Mouse (Mus musculus) intestine, embryonic 14.5 days (tissue): Measurements from ENCODE around the gene Iqcd. TPM values are rescaled to one million over a fixed set of nuclear protein-coding genes. Genes with fewer than 3 reads are reported as not detected.

Experiments used
- ATAC-seq: fragments of 200-750 bp; cut with Nextera tagmentation; replicated peaks from 2 replicates; pipeline ENCODE4 v1.8.0; 2017; ENCODE audit warnings: low read depth, moderate number of reproducible peaks, moderate TSS enrichment, moderate library complexity; ENCODE audit not compliant: low FRiP score, low TSS enrichment
- DNase-seq: peaks from one replicate; pipeline ENCODE4 v3.0.0-alpha.2; 2018; ENCODE audit warnings: low spot score
- H3K27ac ChIP-seq: fragments of 300-500 bp; sonication (generic); 2 replicates; pipeline ENCODE4 v1.5.1; 2014; ENCODE audit warnings: low read depth, mild to moderate bottlenecking, control low read depth
- H3K27me3 ChIP-seq: fragments of 300-500 bp; sonication (generic); replicated peaks from 2 replicates; pipeline ENCODE4 v1.6.1; 2014; ENCODE audit warnings: low read length, control low read depth; ENCODE audit not compliant: control insufficient read depth, insufficient read depth
- H3K36me3 ChIP-seq: fragments of 300-500 bp; sonication (generic); 2 replicates; pipeline ENCODE4 v1.6.1; 2014; ENCODE audit warnings: low read length, control low read depth; ENCODE audit not compliant: control insufficient read depth, insufficient read depth
- H3K4me1 ChIP-seq: fragments of 300-500 bp; sonication (generic); replicated peaks from 2 replicates; pipeline ENCODE4 v1.6.1; 2014; ENCODE audit warnings: low read length, control low read depth, mixed read lengths; ENCODE audit not compliant: control insufficient read depth, insufficient read depth
- H3K4me2 ChIP-seq: fragments of 300-500 bp; sonication (generic); 2 replicates; pipeline ENCODE4 v1.6.1; 2014; ENCODE audit warnings: low read length
- H3K4me3 ChIP-seq: fragments of 300-500 bp; sonication (generic); 2 replicates; pipeline ENCODE4 v1.5.1; 2014; ENCODE audit warnings: low read depth, low read length, control low read depth, mixed read lengths
- H3K9ac ChIP-seq: fragments of 300-500 bp; sonication (generic); 2 replicates; pipeline ENCODE4 v1.6.1; 2014; ENCODE audit warnings: mild to moderate bottlenecking, low read length
- H3K9me3 ChIP-seq: fragments of 300-500 bp; sonication (generic); 2 replicates; pipeline ENCODE4 v1.6.1; 2016; ENCODE audit warnings: low read length, control low read depth; ENCODE audit not compliant: control insufficient read depth
- WGBS: fragments of 180-500 bp; shearing (Covaris S2); extraction: QIAGEN DNeasy Blood & Tissue Kit; methylation state at CpG from one replicate; pipeline ENCODE4 v1.1.7; 2014; 5-methylcytosine and 5-hydroxymethylcytosine counted together
- polyA plus RNA-seq: library from polyadenylated mRNA; unstranded; fragments of >200 nt; fragmentation: Nextera tagmentation; extraction: Ambion mirVana; gene quantifications from 2 replicates; pipeline ENCODE4 v1.2.1, GENCODE M21; 2014

Gene Iqcd
- polyA plus RNA-seq, 1 experiment from 2014 or later = 0.24 TPM

DNA sequence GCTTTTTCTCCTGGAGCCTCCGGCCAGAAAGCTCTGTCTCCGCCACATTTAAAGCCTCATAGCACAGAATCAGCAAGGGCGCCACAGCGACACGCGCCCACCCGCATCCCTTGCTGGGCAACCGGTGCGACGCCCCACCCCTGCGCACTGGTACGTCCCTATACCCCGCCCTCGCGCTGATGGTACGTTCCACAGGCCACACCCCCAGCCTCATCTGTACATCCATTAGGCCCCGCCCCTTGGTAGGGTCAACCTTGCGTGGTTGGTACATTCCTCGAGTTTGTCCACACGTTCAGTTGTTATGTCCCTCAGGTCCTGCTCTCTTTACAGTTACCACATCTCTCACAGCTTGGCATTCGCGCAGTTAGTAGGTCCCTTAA is 23.6 kb downstream of the Iqcd start, which contains the start of the genes Rita1 and Ddx54:
Gene Rita1 (minus strand): TSS at position 148 of the 380 bp plus-strand sequence.
Gene Ddx54 (plus strand): TSS at position 298 of the 380 bp plus-strand sequence.
- Histone ChIP-seq H3K9me3 (0 out of 2 replicates have a peak, but pooled peaks cover 5% of the 10 kb centered on the region), H3K27me3 (no peaks in the 10 kb centered on the region)
- under 1% methylated on average over 22 of the region's 22 CpGs for WGBS

DNA sequence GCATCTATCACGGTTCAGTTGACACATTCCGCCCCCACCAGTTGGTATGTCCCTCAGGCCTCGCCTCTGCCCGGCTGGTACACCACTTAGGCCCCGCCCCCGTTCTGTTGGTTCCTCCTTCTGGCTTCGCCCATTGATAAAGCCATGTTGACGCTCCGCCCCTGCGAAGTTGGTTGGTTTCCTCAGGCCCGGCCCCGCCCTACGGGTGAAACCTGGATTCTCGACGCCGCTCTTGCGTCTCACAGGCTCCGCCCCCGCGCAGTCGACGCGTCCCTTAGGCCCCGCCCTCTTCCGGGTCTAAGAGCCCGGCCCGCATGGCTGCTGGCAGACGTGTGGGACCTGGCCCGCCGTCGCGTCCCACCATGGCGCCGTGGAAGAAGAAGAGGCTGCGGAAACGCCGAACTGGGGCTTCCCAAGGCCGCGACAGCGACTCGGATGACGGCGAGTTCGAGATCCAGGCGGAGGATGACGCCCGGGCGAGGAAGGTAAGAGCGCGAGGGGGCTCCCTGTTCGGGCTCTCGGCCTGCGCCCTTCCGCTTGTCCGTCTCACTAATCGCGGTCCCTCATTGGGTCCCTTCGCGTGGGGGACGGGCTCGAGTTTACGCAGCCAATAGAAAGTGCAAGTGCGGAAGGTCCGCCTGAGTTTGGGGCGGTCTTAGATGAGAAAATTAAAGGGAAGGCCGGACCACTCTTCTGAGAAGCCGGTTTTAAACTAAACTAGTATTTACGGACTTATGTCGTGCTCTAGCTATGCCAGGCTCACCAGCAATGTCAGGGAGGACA is 24.2 kb downstream of the Iqcd start:
- H3K36me3 ChIP-seq = peaks cover 22% of the 10 kb centered on the region
- 0 out of 2 replicates have a peak, but pooled peaks cover 5% of the 10 kb centered on the region for H3K9me3 ChIP-seq
- H3K4me3 ChIP-seq = peak overlapping the region; percentile 83
- H3K9ac ChIP-seq = peak overlapping the region; percentile 66
- under 1% methylated on average over 69 of the region's 69 CpGs for WGBS
- ATAC-seq = peak; percentile 95
- H3K4me2 ChIP-seq = peak overlapping the region; percentile 80
- DNase-seq = peak; percentile 100
- no peaks in the 10 kb centered on the region for H3K27me3 ChIP-seq
- H3K4me1 ChIP-seq = peaks cover 12% of the 10 kb centered on the region
- H3K27ac ChIP-seq = peak overlapping the region; percentile 82

More for the DNA sequence above, 23.6 kb downstream of the Iqcd start, which contains the start of the genes Rita1 and Ddx54:
- peak; percentile 84 for ATAC-seq
- Histone ChIP-seq H3K36me3 (peaks cover 19% of the 10 kb centered on the region), H3K4me3 (peak within 1 kb of the TSS; percentile 83), H3K4me2 (peak within 1 kb of the TSS; percentile 80), H3K9ac (peak within 1 kb of the TSS; percentile 66), H3K4me1 (peaks cover 12% of the 10 kb centered on the region), H3K27ac (peak within 1 kb of the TSS; percentile 82)
- DNase-seq = peak; percentile 99

DNA sequence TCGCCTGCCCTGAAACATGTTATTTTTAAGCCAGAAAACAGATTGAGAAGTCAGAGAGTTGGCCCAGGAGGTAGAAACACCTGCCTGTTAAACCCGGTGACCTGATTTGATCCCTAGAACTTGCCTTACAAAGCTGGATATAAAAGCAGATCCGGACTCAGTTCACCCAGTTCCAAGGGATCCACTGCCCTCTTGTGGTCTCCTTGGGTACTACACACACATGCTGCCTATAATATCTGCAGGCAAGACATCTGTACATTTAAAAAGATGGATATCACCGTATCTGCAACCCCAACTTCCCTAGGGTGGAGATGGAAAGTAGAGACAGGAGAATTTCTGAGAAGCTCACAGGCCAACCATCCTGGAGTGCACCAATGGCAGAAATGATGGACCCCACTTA is 27.1 kb downstream of the Iqcd start:
- no peak overlapping the region for H3K4me3 ChIP-seq
- no peaks in the 10 kb centered on the region for H3K27me3 ChIP-seq
- H3K27ac ChIP-seq = no peak overlapping the region
- peaks cover 50% of the 10 kb centered on the region for H3K36me3 ChIP-seq
- 94% methylated on average over 4 of the region's 4 CpGs for WGBS
- DNase-seq = peak; percentile 72
- no peak overlapping the region for H3K9ac ChIP-seq
- peaks cover 12% of the 10 kb centered on the region for H3K4me1 ChIP-seq
- ATAC-seq = no peak
- H3K4me2 ChIP-seq = no peak overlapping the region
- H3K9me3 ChIP-seq = 0 out of 2 replicates have a peak, but pooled peaks cover 8% of the 10 kb centered on the region

DNA sequence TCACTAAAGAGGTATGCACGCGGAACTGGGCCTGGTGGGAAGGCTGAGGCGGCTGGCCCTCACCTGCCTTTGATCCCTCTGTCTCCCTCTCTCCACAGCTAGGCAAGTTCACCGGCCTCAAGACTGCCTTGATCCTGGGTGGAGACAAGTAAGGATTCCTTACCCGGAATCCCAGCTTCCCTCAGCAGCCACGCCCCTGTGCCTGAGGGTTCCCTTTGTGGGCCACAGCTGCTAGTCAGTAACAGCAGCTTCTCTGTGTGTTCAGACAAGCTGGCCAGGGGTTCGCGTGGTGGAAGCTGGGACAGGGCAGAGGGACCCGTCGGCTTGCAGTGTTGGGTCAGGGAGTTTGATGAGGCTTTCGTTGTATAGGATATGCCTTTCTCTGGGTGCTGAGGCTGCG is 30.0 kb downstream of the Iqcd start:
- Histone ChIP-seq H3K27ac (no peak overlapping the region), H3K36me3 (peaks cover 77% of the 10 kb centered on the region), H3K4me1 (peaks cover 4% of the 10 kb centered on the region), H3K9me3 (0 out of 2 replicates have a peak, but pooled peaks cover 8% of the 10 kb centered on the region), H3K9ac (no peak overlapping the region), H3K4me3 (no peak overlapping the region), H3K27me3 (no peaks in the 10 kb centered on the region), H3K4me2 (no peak overlapping the region)
- 85% methylated on average over 12 of the region's 12 CpGs for WGBS
- no peak for ATAC-seq
- no peak for DNase-seq

DNA sequence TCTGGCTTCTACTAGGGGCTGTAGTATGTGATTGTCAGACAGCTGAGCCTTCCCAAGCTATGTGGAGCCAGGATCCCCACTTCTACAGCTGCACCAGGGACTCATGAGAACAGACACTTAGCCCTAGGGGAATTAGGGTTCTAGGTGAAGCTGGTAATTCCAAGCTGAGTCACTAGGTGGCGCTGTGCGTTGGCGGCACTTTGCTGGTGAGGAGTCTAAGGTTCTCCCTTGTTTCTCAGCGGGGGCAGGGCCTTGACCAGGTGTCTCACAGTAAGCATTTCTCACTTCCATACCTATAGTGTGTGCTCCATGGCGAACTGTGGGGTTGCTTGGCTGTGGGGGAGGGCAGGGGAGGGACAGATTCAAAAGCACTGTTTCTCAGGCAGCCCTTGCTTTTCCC is 30.4 kb downstream of the Iqcd start:
- Histone ChIP-seq H3K4me3 (no peak overlapping the region), H3K27ac (no peak overlapping the region), H3K4me2 (no peak overlapping the region), H3K9ac (no peak overlapping the region), H3K9me3 (0 out of 2 replicates have a peak, but pooled peaks cover 8% of the 10 kb centered on the region), H3K4me1 (no peaks in the 10 kb centered on the region), H3K36me3 (peaks cover 82% of the 10 kb centered on the region), H3K27me3 (no peaks in the 10 kb centered on the region)
- ATAC-seq (no peak), DNase-seq (peak; percentile 87)
- 20% methylated on average over 5 of the region's 5 CpGs for WGBS

DNA sequence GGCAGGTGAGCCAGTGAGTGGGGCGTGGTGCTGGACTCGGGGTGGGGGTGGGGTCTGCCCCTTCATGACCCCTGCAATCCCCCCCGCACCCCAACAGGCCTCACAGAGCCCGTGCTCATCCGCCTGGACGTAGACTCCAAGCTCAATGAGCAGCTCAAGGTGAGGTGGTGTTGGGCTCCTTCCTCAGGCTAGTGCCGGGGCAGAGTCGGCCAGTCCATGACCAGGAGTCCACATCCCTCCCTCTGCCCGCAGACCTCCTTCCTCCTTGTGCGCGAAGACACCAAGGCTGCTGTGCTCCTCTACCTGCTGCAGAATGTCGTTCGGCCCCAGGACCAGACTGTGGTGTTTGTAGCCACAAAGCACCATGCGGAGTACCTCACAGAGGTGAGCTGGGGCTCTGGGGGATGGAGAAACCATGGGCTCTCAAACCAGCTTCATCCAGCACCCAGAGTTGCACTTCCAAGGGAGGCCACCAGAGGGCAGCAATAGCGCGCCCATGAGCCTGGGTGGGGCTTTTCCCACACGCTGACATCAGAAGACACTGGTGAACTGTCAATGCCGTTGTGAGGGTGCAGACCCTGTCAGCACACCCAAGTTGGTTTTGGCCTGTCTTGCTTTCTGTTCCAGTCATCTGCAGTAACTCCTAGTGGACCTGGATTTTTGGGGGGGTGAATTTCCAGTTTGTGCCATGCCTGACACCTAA is 31.7 kb downstream of the Iqcd start:
- ATAC-seq (no peak), DNase-seq (peak; percentile 96)
- H3K9me3 ChIP-seq = 0 out of 2 replicates have a peak, but pooled peaks cover 8% of the 10 kb centered on the region
- 67% methylated on average over 18 of the region's 18 CpGs for WGBS
- no peaks in the 10 kb centered on the region for H3K4me1 ChIP-seq
- no peak overlapping the region for H3K9ac ChIP-seq
- no peak overlapping the region for H3K27ac ChIP-seq
- no peaks in the 10 kb centered on the region for H3K27me3 ChIP-seq
- peaks cover 90% of the 10 kb centered on the region for H3K36me3 ChIP-seq
- no peak overlapping the region for H3K4me3 ChIP-seq
- no peak overlapping the region for H3K4me2 ChIP-seq

DNA sequence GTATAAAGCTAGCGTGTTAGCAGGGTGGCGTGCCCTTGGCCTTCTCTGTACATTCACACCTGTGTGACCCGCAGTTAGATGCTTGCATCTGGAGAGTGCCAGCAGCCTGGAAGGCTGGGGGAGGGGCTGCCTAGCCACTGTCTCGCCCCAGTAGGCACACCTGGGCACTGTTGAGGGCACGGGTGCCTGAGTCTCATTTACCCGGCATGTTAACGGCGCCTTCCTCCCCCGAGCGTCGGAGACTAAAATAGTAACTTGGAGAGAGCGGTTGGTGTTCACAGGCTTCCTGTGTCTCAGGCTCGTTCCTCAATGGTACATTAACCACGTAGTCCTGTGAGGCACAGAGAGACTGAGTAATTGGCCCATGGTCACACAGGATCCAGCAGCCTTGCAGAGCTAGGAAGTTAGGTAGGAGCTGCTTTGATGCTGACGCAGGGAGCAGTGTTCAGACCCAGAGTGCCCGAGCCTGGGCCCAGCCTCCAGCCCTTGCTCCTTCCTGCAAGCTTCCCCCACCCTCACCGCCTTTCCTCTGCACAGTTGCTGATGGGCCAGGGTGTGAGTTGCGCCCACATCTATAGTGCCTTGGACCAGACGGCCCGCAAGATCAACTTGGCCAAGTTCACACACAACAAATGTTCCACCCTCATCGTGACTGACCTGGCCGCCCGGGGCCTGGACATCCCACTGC is 32.4 kb downstream of the Iqcd start:
- H3K4me1 ChIP-seq = no peaks in the 10 kb centered on the region
- peaks cover 90% of the 10 kb centered on the region for H3K36me3 ChIP-seq
- no peak overlapping the region for H3K4me2 ChIP-seq
- 0 out of 2 replicates have a peak, but pooled peaks cover 3% of the 10 kb centered on the region for H3K9me3 ChIP-seq
- no peak for ATAC-seq
- no peaks in the 10 kb centered on the region for H3K27me3 ChIP-seq
- DNase-seq = no peak
- no peak overlapping the region for H3K4me3 ChIP-seq
- H3K27ac ChIP-seq = no peak overlapping the region
- WGBS = 92% methylated on average over 23 of the region's 23 CpGs
- no peak overlapping the region for H3K9ac ChIP-seq

DNA sequence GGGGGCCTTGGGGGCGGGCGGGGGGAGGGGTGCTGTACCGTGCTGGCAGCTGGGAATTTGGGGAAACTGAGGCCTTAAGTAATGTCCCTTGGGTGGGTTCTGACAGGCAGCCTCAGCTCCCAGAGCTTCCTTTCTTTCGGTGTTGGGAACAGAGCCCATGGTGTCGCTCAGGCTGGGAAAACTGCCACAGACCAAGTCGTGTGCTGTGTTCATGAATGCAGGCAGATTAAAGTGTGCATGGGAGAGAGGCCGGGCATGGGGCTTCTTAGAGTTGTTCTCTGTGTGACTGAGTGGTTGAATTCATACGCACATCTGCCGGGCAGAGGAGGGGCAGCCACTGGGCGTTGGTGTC is 33.0 kb downstream of the Iqcd start:
- no peak overlapping the region for H3K4me3 ChIP-seq

More for the DNA sequence above, 33.0 kb downstream of the Iqcd start:
- DNase-seq (no peak), ATAC-seq (no peak)
- 0 out of 2 replicates have a peak, but pooled peaks cover 3% of the 10 kb centered on the region for H3K9me3 ChIP-seq
- peaks cover 92% of the 10 kb centered on the region for H3K36me3 ChIP-seq
- H3K4me1 ChIP-seq = no peaks in the 10 kb centered on the region
- H3K27me3 ChIP-seq = no peaks in the 10 kb centered on the region
- H3K27ac ChIP-seq = no peak overlapping the region
- 82% methylated on average over 10 of the region's 10 CpGs for WGBS
- H3K9ac ChIP-seq = no peak overlapping the region
- no peak overlapping the region for H3K4me2 ChIP-seq
